Mouse (Mus musculus) embryonic fibroblast, embryonic 13.5 days (primary cell): Measurements from ENCODE around the gene Eif3l. TPM values are rescaled to one million over a fixed set of nuclear protein-coding genes. Genes with fewer than 3 reads are reported as not detected.

Source experiments
- H3K27ac ChIP-seq: 2 replicates; pipeline ENCODE4 v1.5.1; 2012; ENCODE audit warnings: low read length, control low read depth, inconsistent platforms; ENCODE audit not compliant: insufficient read depth
- H3K4me1 ChIP-seq: 2 replicates; pipeline ENCODE4 v1.6.1; 2011; ENCODE audit warnings: low read length; ENCODE audit not compliant: control insufficient read depth, insufficient read depth
- H3K4me3 ChIP-seq: 2 replicates; pipeline ENCODE4 v1.5.1; 2011; ENCODE audit warnings: mild to moderate bottlenecking, control low read depth, low read length; ENCODE audit not compliant: insufficient read depth
- CTCF ChIP-seq: IDR thresholded peaks from 2 replicates; pipeline ENCODE4 v1.5.1; 2011; ENCODE audit warnings: mild to moderate bottlenecking, control low read depth, low read length, moderate library complexity, borderline replicate concordance; ENCODE audit not compliant: insufficient read depth
- POLR2A ChIP-seq: IDR thresholded peaks from 2 replicates; pipeline ENCODE4 v1.6.1; 2011; ENCODE audit warnings: low read depth, mild to moderate bottlenecking, control low read depth, low read length, moderate library complexity
- polyA plus RNA-seq: library from polyadenylated mRNA; stranded (reverse); fragments of >200 nt; gene quantifications from 2 replicates; pipeline ENCODE4 v1.2.4, GENCODE M21; 2011; ENCODE audit warnings: low read depth; ENCODE audit not compliant: missing spikeins, insufficient read length

The Eif3l gene
- polyA plus RNA-seq, 1 experiment: 268 TPM

DNA sequence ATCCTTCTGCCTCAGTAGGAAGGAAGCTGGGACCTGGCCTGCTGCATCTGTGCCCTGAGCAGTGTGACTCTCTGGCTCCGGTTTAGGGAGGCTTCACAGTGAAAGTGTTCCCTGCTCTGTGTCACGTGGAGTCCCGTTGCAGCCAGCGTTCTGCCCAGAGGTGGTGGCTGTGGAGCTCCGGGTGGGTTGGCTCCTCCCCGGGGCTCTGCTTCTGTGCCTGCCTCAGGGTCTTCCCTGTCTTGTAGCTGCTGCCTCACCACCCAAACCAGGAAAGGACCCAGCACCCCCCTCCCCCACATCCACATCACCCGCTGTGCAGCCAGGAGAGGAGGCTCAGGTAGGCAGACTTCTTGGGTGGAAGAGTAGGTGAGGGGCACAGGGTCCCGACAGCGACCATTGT, 44.5 kb downstream of the Eif3l start:
- TF ChIP-seq CTCF: no peak
- TF ChIP-seq POLR2A: no peak
- Histone ChIP-seq H3K4me3 (no peak overlapping the region), H3K27ac (no peak overlapping the region), H3K4me1 (no peaks in the 10 kb centered on the region)

DNA sequence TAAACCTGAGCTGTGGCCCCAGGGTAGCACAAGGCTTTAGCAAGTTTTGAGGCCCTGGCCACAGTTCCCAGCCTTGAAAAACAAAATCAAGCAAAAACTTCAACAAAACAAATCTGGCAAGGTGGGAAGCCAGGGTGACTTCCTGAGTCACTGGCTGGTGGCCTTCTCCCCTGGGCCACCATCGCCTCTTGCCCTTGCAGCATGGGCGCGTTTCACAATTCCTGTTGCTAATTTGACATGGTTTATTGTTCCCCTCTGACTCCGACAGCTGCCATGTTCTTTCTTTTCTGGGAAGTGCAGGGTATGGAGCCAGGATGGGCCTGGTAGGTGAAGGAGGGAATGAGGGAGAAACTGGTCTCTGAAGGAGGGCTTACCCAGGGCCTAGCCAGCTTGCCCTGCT, 47.1 kb downstream of the Eif3l start:
- TF ChIP-seq POLR2A (no peak), CTCF (no peak)

DNA sequence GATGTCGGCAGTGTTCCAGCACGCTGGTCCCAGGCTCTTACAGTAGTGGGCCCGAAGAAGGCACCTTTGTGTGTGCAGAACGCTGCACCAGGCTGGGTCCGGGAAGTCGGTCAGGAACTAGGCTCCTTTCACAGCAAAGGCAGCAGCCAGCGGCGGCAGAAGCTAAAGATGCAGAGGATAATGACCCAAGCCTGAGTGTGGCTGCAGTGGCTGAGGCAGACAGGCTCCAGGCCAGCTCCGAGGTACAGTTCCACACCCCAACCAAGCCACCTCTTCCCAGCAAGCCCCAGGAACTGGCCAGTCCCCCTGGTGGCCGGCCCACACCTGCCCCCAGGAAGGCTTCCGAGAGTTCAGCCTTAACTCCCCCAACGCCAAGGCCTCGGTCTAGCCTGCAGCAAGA, 47.6 kb downstream of the Eif3l start:
- no peak overlapping the region for H3K4me3 ChIP-seq
- TF ChIP-seq CTCF: no peak
- TF ChIP-seq POLR2A: no peak
- H3K27ac ChIP-seq: no peak overlapping the region
- H3K4me1 ChIP-seq: no peaks in the 10 kb centered on the region

More for the DNA sequence above, 47.1 kb downstream of the Eif3l start:
- Histone ChIP-seq H3K4me1 (no peaks in the 10 kb centered on the region), H3K4me3 (no peak overlapping the region), H3K27ac (no peak overlapping the region)

GRCm38 (mm10) chr15:79123751-79124150, 48.8 kb downstream of the Eif3l start:
- TF ChIP-seq CTCF (no peak), POLR2A (no peak)
- H3K4me3 ChIP-seq: no peak overlapping the region
- no peaks in the 10 kb centered on the region for H3K4me1 ChIP-seq
- H3K27ac ChIP-seq: no peak overlapping the region

DNA sequence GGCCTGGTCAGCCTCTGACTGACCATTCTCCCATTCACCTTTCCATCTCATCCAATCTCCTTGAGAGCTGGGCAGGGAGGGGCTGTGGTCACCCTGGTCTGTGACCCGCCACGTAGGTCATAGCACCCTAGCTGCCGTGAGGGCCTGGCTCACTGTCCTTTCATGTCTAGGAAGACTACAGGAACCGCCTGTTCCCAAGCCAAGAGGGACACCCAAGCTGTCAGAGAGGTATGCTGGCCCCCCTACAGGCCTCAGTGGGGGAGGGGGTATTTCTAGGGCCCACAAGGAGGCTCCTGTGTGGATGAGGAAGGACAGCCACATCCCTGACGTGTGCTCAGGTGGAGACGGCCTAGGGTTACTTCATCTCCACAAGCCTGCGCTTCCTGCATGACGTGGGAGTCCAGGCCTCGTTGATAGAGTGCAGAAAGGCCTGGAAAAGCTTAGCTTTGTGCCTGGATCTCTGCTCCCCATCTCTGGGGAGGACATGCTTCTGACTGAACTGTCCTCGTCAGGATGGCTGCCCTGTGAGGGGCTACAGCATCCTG, 49.4 kb downstream of the Eif3l start:
- TF ChIP-seq CTCF (no peak), POLR2A (no peak)

DNA sequence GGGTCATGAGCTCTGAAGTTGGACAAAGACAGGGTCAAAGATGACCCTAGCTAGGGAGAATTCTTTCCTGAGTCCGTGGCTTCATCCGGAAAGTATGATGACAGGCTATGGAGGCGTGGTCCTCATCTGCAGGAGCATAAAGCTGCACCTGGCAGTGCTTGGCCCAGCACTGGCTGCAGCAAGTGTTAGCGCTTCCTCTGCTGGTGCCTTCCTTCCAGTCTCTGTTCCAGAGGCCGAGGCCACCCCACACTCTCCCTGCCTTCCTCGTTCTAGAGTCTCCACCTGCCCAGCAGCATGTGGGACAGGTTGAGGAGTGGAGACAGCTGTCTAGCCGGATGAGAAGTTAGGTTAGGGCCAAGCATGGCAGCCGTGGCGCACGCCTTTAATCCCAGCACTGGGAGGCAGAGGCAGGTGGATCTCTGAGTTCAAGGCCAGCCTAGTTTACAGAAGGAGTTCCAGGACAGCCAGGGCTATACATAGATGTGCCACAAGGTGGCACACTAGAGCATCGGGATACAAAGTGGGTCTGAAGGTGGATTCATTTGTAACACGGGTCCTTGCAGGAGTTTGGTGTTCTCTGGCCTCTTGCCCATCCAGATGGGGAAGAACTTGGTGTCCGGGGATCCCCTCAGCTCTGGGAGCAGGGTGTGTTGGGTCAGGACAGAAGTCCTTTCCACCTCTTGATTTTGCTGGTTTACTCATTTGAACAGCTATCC, 51.4 kb downstream of the Eif3l start:
- no peak overlapping the region for H3K4me3 ChIP-seq
- TF ChIP-seq CTCF (no peak), POLR2A (no peak)

More for the DNA sequence above, 49.4 kb downstream of the Eif3l start:
- Histone ChIP-seq H3K4me3 (no peak overlapping the region), H3K27ac (no peak overlapping the region), H3K4me1 (no peaks in the 10 kb centered on the region)

DNA sequence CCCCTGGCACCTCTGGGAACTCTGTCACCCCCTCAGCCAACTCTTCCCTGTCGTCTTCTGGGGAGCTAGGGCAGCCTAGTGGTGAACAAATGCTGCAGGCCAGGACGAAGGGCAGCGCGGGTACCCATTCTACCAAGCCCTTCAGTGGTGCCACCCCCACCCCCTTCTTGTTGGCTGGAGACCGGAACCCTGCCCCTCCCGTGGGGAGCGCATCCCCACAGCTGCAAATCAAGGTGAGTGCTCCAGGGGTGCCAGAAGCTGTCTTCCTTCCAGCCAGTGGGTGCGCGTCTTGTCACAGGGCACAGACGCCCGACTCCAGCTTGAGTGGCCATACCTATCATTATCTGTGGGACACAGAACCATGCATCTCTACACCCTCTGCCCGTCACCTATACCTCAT, 52.1 kb downstream of the Eif3l start:
- TF ChIP-seq CTCF (no peak), POLR2A (no peak)
- H3K4me1 ChIP-seq: 0 out of 2 replicates have a peak, but pooled peaks cover 4% of the 10 kb centered on the region
- H3K4me3 ChIP-seq: no peak overlapping the region
- H3K27ac ChIP-seq: no peak overlapping the region

More for the DNA sequence above, 51.4 kb downstream of the Eif3l start:
- Histone ChIP-seq H3K27ac (no peak overlapping the region), H3K4me1 (0 out of 2 replicates have a peak, but pooled peaks cover 4% of the 10 kb centered on the region)

GRCm38 (mm10) chr15:79128208-79128607, 53.2 kb downstream of the Eif3l start:
- Histone ChIP-seq H3K4me1 (0 out of 2 replicates have a peak, but pooled peaks cover 4% of the 10 kb centered on the region), H3K27ac (no peak overlapping the region), H3K4me3 (no peak overlapping the region)
- TF ChIP-seq CTCF: 0 out of 2 replicates have a peak, but pooled peaks have one; percentile 9
- TF ChIP-seq POLR2A: no peak

- Histone ChIP-seq H3K27ac (no peak overlapping the region), H3K4me1 (0 out of 2 replicates have a peak, but pooled peaks cover 4% of the 10 kb centered on the region), H3K4me3 (no peak overlapping the region)
- no peak for TF ChIP-seq POLR2A
- TF ChIP-seq CTCF: no peak
Observed at GRCm38 (mm10) chr15:79129311-79129710, 54.3 kb downstream of the Eif3l start.

DNA sequence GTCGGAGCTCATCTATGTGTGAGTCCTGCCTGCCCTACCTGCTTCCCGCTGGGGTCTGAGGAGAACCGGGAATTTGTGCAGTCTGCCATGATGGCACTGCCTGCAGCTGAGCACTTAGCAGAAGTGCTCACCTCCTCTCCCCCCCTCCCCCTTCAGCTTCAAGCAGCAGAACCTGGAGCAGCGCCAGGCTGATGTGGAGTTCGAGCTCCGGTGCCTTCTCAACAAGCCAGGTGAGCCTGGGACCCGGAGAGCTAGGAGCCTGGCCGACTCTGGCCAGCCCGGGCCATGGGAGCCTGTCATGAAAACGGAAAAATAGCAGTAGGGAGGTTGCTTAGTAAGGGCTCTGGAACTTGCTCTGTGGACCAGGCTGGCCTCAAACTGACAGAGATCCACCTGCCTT, 55.8 kb downstream of the Eif3l start:
- no peak for TF ChIP-seq CTCF
- no peak overlapping the region for H3K4me3 ChIP-seq

More for the DNA sequence above, 55.8 kb downstream of the Eif3l start:
- 0 out of 2 replicates have a peak, but pooled peaks cover 4% of the 10 kb centered on the region for H3K4me1 ChIP-seq
- H3K27ac ChIP-seq: no peak overlapping the region; the same call in 1 of the 2 replicates
